Mouse (Mus musculus) midbrain, embryonic 11.5 days (tissue): ENCODE data around the gene BC024978. TPM values are rescaled to one million over a fixed set of nuclear protein-coding genes. Genes with fewer than 3 reads are reported as not detected.

Source experiments
- ATAC-seq: fragments of 200-750 bp; cut with Nextera tagmentation; 2 replicates; pipeline ENCODE4 v1.8.0; 2017; ENCODE audit warnings: moderate TSS enrichment, moderate library complexity; ENCODE audit not compliant: low FRiP score
- DNase-seq: peaks from one replicate; pipeline ENCODE4 v3.0.0; 2015; ENCODE audit warnings: low spot score; ENCODE audit errors: missing footprints
- H3K27ac ChIP-seq: fragments of 300-500 bp; sonication (generic); 2 replicates; pipeline ENCODE4 v1.5.1; 2014; ENCODE audit warnings: low read depth, low read length
- H3K27me3 ChIP-seq: fragments of 300-500 bp; sonication (generic); 2 replicates; pipeline ENCODE4 v1.6.1; 2014; ENCODE audit warnings: mild to moderate bottlenecking, low read length, moderate library complexity, mixed read lengths; ENCODE audit not compliant: control insufficient read depth, insufficient read depth
- H3K36me3 ChIP-seq: fragments of 300-500 bp; sonication (generic); 2 replicates; pipeline ENCODE4 v1.6.1; 2014; ENCODE audit warnings: mild to moderate bottlenecking, low read length, moderate library complexity, mixed read lengths; ENCODE audit not compliant: control insufficient read depth, insufficient read depth
- H3K4me1 ChIP-seq: fragments of 300-500 bp; sonication (generic); 2 replicates; pipeline ENCODE4 v1.6.1; 2014; ENCODE audit warnings: low read length; ENCODE audit not compliant: control insufficient read depth, insufficient read depth
- H3K4me2 ChIP-seq: fragments of 300-500 bp; sonication (generic); 2 replicates; pipeline ENCODE4 v1.6.1; 2014; ENCODE audit warnings: mild to moderate bottlenecking, moderate library complexity
- H3K4me3 ChIP-seq: fragments of 300-500 bp; sonication (generic); 2 replicates; pipeline ENCODE4 v1.5.1; 2014; ENCODE audit warnings: low read depth, low read length
- H3K9ac ChIP-seq: fragments of 300-500 bp; sonication (generic); 2 replicates; pipeline ENCODE4 v1.6.1; 2014; ENCODE audit warnings: low read length
- H3K9me3 ChIP-seq: fragments of 300-500 bp; sonication (generic); 2 replicates; pipeline ENCODE4 v1.6.1; 2016; ENCODE audit warnings: low read length; ENCODE audit not compliant: control insufficient read depth
- WGBS: fragments of 180-500 bp; shearing (Covaris S2); extraction: QIAGEN DNeasy Blood & Tissue Kit; methylation state at CpG from one replicate; pipeline ENCODE4 v1.1.7; 2014; 5-methylcytosine and 5-hydroxymethylcytosine counted together
- polyA plus RNA-seq: library from polyadenylated mRNA; unstranded; fragments of >200 nt; fragmentation: Nextera tagmentation; extraction: Ambion mirVana; gene quantifications from 2 replicates; pipeline ENCODE4 v1.2.1, GENCODE M21; 2014

The BC024978 gene
- polyA plus RNA-seq, 1 experiment from 2014 or later, result 4.0 TPM

DNA sequence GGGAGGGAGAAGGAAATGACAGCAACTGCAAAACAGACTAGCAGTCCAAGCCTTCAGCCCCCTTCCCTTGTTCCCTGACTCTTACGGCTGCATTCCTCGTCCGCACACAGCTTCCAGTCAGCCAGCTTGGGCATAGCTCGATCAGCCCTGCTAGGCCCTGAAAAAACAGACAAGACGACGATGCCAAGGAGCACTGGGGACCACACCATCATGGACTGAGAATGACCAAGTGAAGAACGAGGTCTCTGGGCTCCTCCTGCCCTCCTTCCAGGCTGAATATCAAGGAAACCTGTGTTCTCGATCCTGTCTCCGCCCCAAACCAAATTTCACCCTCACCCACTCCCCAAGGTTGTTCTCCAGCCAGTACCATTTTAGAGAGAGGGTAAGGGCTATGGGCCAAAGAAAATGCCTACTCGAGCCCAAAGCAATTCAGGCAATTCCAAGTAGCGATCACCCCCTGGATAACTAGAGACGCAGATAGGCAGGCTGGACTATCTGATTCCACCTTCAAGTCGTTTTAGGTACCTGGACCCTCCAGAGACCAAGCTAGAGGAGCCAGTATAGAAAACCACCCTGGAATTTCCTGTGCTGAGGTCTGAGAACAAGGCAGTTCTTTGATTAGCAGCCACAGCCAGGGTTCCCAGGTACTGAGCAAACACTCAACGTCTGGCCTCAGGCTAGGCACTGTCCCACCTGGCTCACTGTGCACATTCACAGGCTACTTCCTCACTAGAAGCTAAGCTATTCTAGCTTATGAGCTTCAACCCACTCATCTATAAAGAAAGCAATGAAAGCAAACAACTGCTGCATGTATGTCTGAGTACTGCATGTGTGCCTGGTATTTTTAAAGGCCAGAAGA is 14.5 kb upstream of the BC024978 start, which contains the start of the genes Gm21983 and Mia:
Gene Gm21983, minus strand, starts transcription at position 250 of the 859 bp plus-strand sequence.
Gene Mia, minus strand, starts transcription at position 321 of the 859 bp plus-strand sequence.
- Histone ChIP-seq H3K27me3 (no peaks in the 10 kb centered on the region), H3K4me3 (no peak within 1 kb of the TSS), H3K27ac (no peak within 1 kb of the TSS), H3K4me2 (no peak within 1 kb of the TSS), H3K36me3 (peaks cover 14% of the 10 kb centered on the region), H3K9me3 (no peaks in the 10 kb centered on the region), H3K9ac (no peak within 1 kb of the TSS), H3K4me1 (peaks cover 8% of the 10 kb centered on the region)
- ATAC-seq, result no peak
- DNase-seq, result peak; percentile 44
- 70% methylated on average over 14 of the region's 14 CpGs for WGBS

DNA sequence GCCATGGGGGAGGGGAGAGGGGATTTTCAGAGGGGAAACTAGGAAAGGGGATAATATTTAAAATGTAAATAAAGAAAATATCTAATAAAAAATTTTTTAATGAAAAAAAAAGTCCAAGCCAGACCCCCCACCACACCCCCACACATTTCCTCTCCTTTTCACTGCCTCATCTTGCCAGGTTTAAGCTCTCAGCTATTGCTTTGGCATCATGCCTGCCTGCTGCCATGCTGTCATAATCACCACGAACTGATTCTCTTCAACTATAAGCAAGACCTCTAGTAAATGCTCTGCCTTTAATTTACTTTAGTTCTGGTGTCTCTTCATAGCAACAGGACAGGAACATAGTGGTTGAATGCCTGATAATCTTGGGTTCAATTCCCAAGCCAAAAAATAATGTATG is 13.1 kb upstream of the BC024978 start:
- 97% methylated on average over 1 of the region's 1 CpGs for WGBS
- no peak overlapping the region for H3K4me3 ChIP-seq
- H3K36me3 ChIP-seq, result peaks cover 20% of the 10 kb centered on the region
- H3K27me3 ChIP-seq, result no peaks in the 10 kb centered on the region
- H3K9ac ChIP-seq, result no peak overlapping the region
- H3K9me3 ChIP-seq, result no peaks in the 10 kb centered on the region
- no peak for DNase-seq
- no peak overlapping the region for H3K4me2 ChIP-seq
- no peak overlapping the region for H3K27ac ChIP-seq
- no peak for ATAC-seq
- peaks cover 8% of the 10 kb centered on the region for H3K4me1 ChIP-seq

DNA sequence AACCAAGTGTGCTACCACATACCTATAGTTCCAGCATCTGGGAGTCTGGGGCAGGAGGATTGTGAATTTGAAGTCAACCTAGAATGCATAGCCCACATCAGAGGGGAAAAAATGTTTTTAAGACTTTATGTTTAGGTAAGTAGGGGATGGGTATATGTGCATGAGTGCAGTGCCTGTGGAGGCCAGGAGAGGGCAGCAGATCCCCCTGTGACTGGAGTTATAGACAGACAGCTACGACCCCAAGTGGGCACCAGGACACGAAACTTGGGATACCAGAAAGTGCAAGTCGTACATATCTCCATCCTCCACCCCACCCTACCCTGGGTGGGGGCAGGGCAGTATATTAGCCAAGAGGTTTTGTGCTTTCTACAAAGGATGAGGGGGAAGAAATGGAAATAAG is 10.6 kb upstream of the BC024978 start:
- no peaks in the 10 kb centered on the region for H3K27me3 ChIP-seq
- H3K36me3 ChIP-seq, result peaks cover 40% of the 10 kb centered on the region
- H3K9me3 ChIP-seq, result no peaks in the 10 kb centered on the region
- H3K4me2 ChIP-seq, result no peak overlapping the region
- H3K4me3 ChIP-seq, result no peak overlapping the region
- H3K27ac ChIP-seq, result no peak overlapping the region
- no peak for ATAC-seq
- peaks cover 2% of the 10 kb centered on the region; the same call in 1 of the 2 replicates for H3K4me1 ChIP-seq
- H3K9ac ChIP-seq, result no peak overlapping the region
- 76% methylated on average over 3 of the region's 3 CpGs for WGBS
- peak; percentile 94 for DNase-seq

DNA sequence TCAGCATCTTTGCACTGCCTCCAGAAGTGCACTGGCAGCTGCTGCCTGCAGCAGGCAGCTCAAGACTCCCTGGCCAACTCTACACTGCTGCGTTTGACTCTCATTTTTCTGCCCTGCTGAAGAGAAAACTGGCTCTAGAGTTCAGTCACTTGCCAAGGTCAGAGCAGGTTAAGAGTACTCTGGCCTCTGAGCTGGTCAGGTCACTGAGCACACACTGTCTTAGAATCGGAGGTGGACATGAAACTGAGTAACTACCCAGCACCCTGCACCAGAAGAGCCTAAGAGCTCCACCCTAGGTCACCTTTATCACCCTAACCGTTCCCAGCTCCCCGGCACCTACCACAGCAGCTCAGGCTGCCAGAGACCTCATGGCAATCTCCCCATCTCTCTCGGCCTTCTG is 9.6 kb upstream of the BC024978 start:
- no peaks in the 10 kb centered on the region for H3K9me3 ChIP-seq
- WGBS, result 94% methylated on average over 5 of the region's 5 CpGs
- no peak overlapping the region for H3K4me3 ChIP-seq
- H3K4me1 ChIP-seq, result no peaks in the 10 kb centered on the region
- peaks cover 50% of the 10 kb centered on the region for H3K36me3 ChIP-seq
- peak; percentile 68 for DNase-seq
- H3K9ac ChIP-seq, result no peak overlapping the region
- no peak for ATAC-seq
- H3K27me3 ChIP-seq, result no peaks in the 10 kb centered on the region
- H3K4me2 ChIP-seq, result no peak overlapping the region
- no peak overlapping the region for H3K27ac ChIP-seq

DNA sequence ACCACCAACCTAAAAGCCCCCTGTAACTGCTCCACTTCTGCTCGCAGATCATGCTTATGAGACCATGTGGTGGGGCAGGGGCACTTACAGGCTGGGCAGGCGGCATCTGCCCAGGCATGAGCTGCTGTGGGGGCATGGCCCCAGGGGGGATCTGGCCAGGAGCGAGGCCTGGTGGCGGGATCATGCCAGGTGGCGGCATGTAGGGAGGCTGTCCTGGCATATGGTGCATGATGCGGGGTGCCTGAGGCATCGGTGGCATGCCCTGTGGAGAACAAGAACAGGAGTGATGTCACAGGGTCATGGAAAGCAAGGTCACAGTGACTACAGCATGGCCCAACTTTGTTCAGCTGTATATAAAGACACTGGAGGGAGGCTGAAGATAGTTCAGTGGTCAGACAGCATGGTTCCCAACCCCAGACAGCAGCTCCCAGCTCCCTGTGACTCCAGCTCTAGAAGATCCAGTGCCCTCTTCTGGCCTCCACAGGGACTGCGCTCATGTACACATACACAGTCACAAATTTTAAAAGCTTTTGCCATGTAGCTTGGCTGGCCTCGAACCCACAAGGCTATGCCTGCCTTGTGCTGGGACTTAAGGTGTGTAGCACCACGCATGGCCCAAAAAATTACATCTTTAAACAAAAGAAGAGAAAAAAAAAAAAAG is 6.2 kb upstream of the BC024978 start:
- Histone ChIP-seq H3K9ac (no peak overlapping the region), H3K36me3 (peaks cover 64% of the 10 kb centered on the region), H3K27ac (no peak overlapping the region), H3K4me1 (peaks cover 6% of the 10 kb centered on the region), H3K9me3 (no peaks in the 10 kb centered on the region), H3K27me3 (no peaks in the 10 kb centered on the region), H3K4me2 (no peak overlapping the region), H3K4me3 (no peak overlapping the region)
- 97% methylated on average over 10 of the region's 10 CpGs for WGBS
- DNase-seq, result peak; percentile 19
- ATAC-seq, result no peak

DNA sequence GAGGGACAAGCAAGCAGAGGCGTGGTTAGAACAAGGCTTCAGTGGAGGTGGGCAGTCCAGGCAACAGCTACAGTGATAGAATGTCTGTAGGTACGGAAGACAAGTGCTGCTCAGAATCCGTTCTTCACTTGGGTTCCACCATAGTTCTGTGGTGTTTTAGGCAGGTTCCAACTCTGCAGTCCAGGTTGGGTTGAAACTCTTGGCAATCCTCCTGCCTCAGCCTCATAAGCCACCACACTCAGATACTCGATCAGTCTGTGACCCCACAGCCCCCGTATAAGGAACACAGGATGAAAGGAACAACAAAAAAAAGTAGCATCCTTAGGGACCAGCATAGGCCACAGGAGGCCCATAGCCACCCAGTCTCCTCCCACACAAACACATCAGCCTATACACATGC is 3.1 kb upstream of the BC024978 start:
- WGBS, result 92% methylated on average over 5 of the region's 5 CpGs
- peaks cover 17% of the 10 kb centered on the region for H3K4me1 ChIP-seq
- no peak overlapping the region for H3K9ac ChIP-seq
- no peaks in the 10 kb centered on the region for H3K9me3 ChIP-seq
- no peak overlapping the region for H3K4me3 ChIP-seq
- no peaks in the 10 kb centered on the region for H3K27me3 ChIP-seq
- ATAC-seq, result no peak
- DNase-seq, result peak; percentile 69
- H3K4me2 ChIP-seq, result no peak overlapping the region
- H3K36me3 ChIP-seq, result peaks cover 45% of the 10 kb centered on the region
- no peak overlapping the region for H3K27ac ChIP-seq

DNA sequence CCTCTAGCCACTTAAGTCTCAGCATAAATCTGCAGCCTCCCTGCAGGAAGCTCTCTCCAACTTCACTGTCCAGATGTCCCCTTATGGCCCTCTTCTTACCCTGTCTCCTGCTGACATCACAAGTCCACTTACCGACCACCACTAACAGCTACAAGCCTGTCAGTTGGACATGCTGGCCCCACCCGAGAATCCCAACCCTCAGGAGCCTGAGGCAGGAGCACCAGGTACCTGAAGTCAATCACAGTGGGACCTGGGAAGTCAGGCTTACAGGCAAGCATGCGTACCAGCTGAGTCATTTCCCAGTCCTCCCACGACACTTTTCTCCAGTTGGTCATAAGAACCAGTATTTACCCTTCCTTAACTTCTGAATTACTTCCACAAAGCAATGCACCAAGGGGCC is 1.9 kb upstream of the BC024978 start:
- WGBS, result 90% methylated on average over 4 of the region's 4 CpGs
- Histone ChIP-seq H3K27ac (no peak overlapping the region), H3K4me1 (peaks cover 17% of the 10 kb centered on the region), H3K4me3 (no peak overlapping the region), H3K9me3 (no peaks in the 10 kb centered on the region), H3K9ac (no peak overlapping the region), H3K27me3 (no peaks in the 10 kb centered on the region), H3K36me3 (peaks cover 37% of the 10 kb centered on the region), H3K4me2 (no peak overlapping the region)
- ATAC-seq, result no peak
- peak; percentile 73 for DNase-seq

DNA sequence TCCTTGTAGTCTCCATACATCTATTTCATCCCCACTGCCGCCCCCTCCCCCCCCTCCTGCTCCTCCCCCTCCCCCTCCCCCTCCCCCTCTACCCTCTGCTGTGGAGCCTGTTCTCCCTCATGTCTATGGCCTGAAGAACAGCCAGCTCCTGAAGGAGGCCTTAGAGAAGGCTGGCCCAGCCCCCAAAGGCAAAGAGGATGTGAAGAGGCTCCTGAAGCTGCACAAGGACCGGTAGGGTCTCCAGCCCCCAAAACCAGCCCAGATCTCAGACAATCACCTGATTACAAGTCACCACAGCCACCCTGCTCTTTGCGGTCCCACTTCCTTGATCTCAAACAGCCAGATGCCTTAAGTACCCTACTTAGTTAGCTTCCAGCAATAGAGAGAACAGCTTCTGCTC is 1.6 kb downstream of the BC024978 start:
- DNase-seq (no peak), ATAC-seq (no peak)
- H3K36me3 ChIP-seq, result peaks cover 6% of the 10 kb centered on the region
- H3K4me3 ChIP-seq, result no peak overlapping the region
- no peak overlapping the region for H3K27ac ChIP-seq
- H3K27me3 ChIP-seq, result no peaks in the 10 kb centered on the region
- peaks cover 17% of the 10 kb centered on the region for H3K4me1 ChIP-seq
- no peak overlapping the region for H3K4me2 ChIP-seq
- WGBS, result 79% methylated on average over 3 of the region's 3 CpGs
- no peak overlapping the region for H3K9ac ChIP-seq
- H3K9me3 ChIP-seq, result no peaks in the 10 kb centered on the region

DNA sequence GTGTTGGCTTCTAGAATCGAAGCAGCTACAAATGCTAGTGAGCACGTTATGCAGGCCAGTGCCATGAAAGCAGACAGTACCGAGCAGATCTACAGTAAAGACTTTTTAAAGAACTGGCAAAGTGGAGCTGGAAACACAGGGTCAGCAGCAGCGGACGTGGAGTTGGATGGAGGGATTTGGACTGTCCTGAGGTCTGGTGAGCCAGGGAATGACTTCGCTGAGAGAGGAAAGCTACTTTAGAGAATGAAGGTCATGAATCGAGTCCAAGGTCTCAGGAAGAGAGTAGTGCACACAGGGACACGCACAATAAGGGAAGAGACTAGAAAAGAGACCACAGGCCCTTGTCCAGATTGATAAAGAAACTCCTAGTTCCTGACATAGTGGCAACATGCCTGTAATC is 2.1 kb downstream of the BC024978 start:
- no peak overlapping the region for H3K4me3 ChIP-seq
- DNase-seq, result no peak
- no peaks in the 10 kb centered on the region for H3K27me3 ChIP-seq
- 89% methylated on average over 8 of the region's 8 CpGs for WGBS
- peaks cover 17% of the 10 kb centered on the region for H3K4me1 ChIP-seq
- no peak for ATAC-seq
- no peak overlapping the region for H3K27ac ChIP-seq
- no peaks in the 10 kb centered on the region for H3K9me3 ChIP-seq
- H3K4me2 ChIP-seq, result no peak overlapping the region
- H3K36me3 ChIP-seq, result peaks cover 3% of the 10 kb centered on the region
- H3K9ac ChIP-seq, result no peak overlapping the region
